ENCODE assay signal across 11 mouse cellular contexts in genomic region chr1:182475005-182475796, GRCm38 (mm10). TPM values are rescaled to one million over a fixed set of nuclear protein-coding genes. Genes with fewer than 3 reads are reported as not detected.
DNase-seq lines count a peak whose midpoint lies in the region; ATAC-seq lines count a peak whose summit lies in the region.
"Had no signal": no experiment of that assay in that cellular context is flagged by ENCODE, and none has a peak within 500 bp of the region (broad histone marks: within the 10 kb centered on the region; RNA-seq: fewer than 3 reads in every experiment).

No protein-coding gene starts in this region.

- no peaks in the 10 kb centered on the region for H3K4me1 ChIP-seq in hindbrain, embryonic 15.5 days (replicated peaks)
- H3K4me1 ChIP-seq in hindbrain, embryonic 11.5 days (replicated peaks; ENCODE audit: control insufficient read depth, insufficient read depth, low read length), result no peaks in the 10 kb centered on the region
- H3K4me1 ChIP-seq: hindbrain, embryonic 13.5 days had no signal

- 86% methylated on average over 5 of the region's 5 CpGs for WGBS in hindbrain, embryonic 15.5 days
- WGBS in hindbrain, embryonic 11.5 days, result 83% methylated on average over 5 of the region's 5 CpGs

- H3K9ac ChIP-seq in hindbrain, embryonic 15.5 days, result no peak overlapping the region
- no peak overlapping the region for H3K9ac ChIP-seq in hindbrain, embryonic 11.5 days (ENCODE audit: low read depth, low read length)
- H3K9ac ChIP-seq: hindbrain, embryonic 13.5 days had no signal

- no peak overlapping the region for H3K4me2 ChIP-seq in hindbrain, embryonic 15.5 days
- H3K4me2 ChIP-seq in hindbrain, embryonic 11.5 days (replicated peaks; ENCODE audit: low read depth, low read length), result no peak overlapping the region
- H3K4me2 ChIP-seq: hindbrain, embryonic 13.5 days had no signal

- 0 out of 2 replicates have a peak, but pooled peaks have one; percentile 34 for ATAC-seq in hindbrain, embryonic 15.5 days (ENCODE audit: low FRiP score, low read depth)
- ATAC-seq in hindbrain, embryonic 11.5 days (ENCODE audit: low FRiP score), result no peak
- no peak for ATAC-seq in CD4-positive, CD25-positive, alpha-beta regulatory T cell, adult 4 months

- H3K27ac ChIP-seq in hindbrain, embryonic 15.5 days (replicated peaks), result no peak overlapping the region
- no peak overlapping the region for H3K27ac ChIP-seq in hindbrain, embryonic 11.5 days (ENCODE audit: low read depth, low read length)
- H3K27ac ChIP-seq: hindbrain, embryonic 13.5 days had no signal

- no peaks in the 10 kb centered on the region for H3K27me3 ChIP-seq in hindbrain, embryonic 15.5 days
- H3K27me3 ChIP-seq in hindbrain, embryonic 11.5 days (ENCODE audit: control insufficient read depth, insufficient read depth, low read length), result no peaks in the 10 kb centered on the region
- H3K27me3 ChIP-seq: hindbrain, embryonic 13.5 days had no signal

- H3K36me3 ChIP-seq in hindbrain, embryonic 15.5 days, result peaks cover 63% of the 10 kb centered on the region
- H3K36me3 ChIP-seq in hindbrain, embryonic 11.5 days (ENCODE audit: control insufficient read depth, insufficient read depth, low read length), result no peaks in the 10 kb centered on the region

- no peak for DNase-seq in hindbrain, embryonic 11.5 days (ENCODE audit: low spot score)
- peak; percentile 64 for DNase-seq in right cerebral cortex, adult 18-20 months
- DNase-seq in right cerebral cortex, postnatal 25 days, result no peak
- DNase-seq in layer of hippocampus, adult 9-10 months (ENCODE audit: low spot score), result peak; percentile 35
- DNase-seq in urinary bladder, postnatal 10 days (ENCODE audit: low spot score), result no peak
- DNase-seq: gastrocnemius, postnatal 25 days; lung, postnatal 36 days; thymus, adult 2 months had no signal

- H3K4me3 ChIP-seq in hindbrain, embryonic 15.5 days, result no peak overlapping the region
- no peak overlapping the region for H3K4me3 ChIP-seq in hindbrain, embryonic 11.5 days (ENCODE audit: low read depth, low read length)
- H3K4me3 ChIP-seq: hindbrain, embryonic 13.5 days had no signal

- no peaks in the 10 kb centered on the region for H3K9me3 ChIP-seq in hindbrain, embryonic 15.5 days
- H3K9me3 ChIP-seq in hindbrain, embryonic 11.5 days (ENCODE audit: control insufficient read depth, low read length), result no peaks in the 10 kb centered on the region
- H3K9me3 ChIP-seq: hindbrain, embryonic 13.5 days had no signal

RNA-seq across cellular contexts. Expression of gene Capn2, which starts 42.2 kb away (rescaled TPM):
- 93.3 and 93.9 TPM in 2 replicates for polyA plus RNA-seq in hindbrain, embryonic 15.5 days (2015; fragmentation: Nextera tagmentation; extraction: Ambion mirVana)
- 69.5 and 78.2 TPM in 2 replicates for polyA plus RNA-seq in hindbrain, embryonic 11.5 days (2014; fragmentation: Nextera tagmentation; extraction: Ambion mirVana)
- 10 to 100 TPM; 38.3 to 52.4 TPM for polyA plus RNA-seq in CD4-positive, CD25-positive, alpha-beta regulatory T cell, adult 4 months (2017; shearing (Covaris generic))

Comparison
In these comparisons a context has a peak if more than half of its experiments do, and no peak if none do; other contexts are left out.
1. DNase-seq: peak in right cerebral cortex, adult 18-20 months (single experiment) and layer of hippocampus, adult 9-10 months (single experiment); none in hindbrain, embryonic 11.5 days (single experiment), right cerebral cortex, postnatal 25 days (single experiment) and urinary bladder, postnatal 10 days (single experiment).